Mouse (Mus musculus): ENCODE data around the gene Art1.

The Art1 gene

GRCm38 (mm10) chr7:102101487-102101886 lies at the start of gene Art1:
Art1 (plus strand) TSS chr7:102101743.
- POLR2A ChIA-PET, result interaction anchor here in 3 of 4 experiments (0.7 to 5.9 kb wide), 16 partner anchors 8 to 435 kb away, joined by 3 to 56 read pairs (median 5); partner anchors contain the start of genes Rnf121 (in 3 of the 3), Xndc1 (in 3 of the 3), Xntrpc (in 2 of the 3) and Art5 (in 1 of the 3)
- CTCF ChIA-PET, result interaction anchor here in 3 of 4 experiments (0.6 to 0.7 kb wide), 4 partner anchors 17 to 689 kb away, joined by 3 to 4 read pairs (median 4); no protein-coding TSS in a partner anchor

GRCm38 (mm10) chr7:102061353-102061752 lies 40.2 kb upstream of the Art1 start:
- ChIA-PET CTCF (interaction anchor here in 2 of 4 experiments (0.6 kb wide), 3 partner anchors 21 to 145 kb away, joined by 3 read pairs; no protein-coding TSS in a partner anchor), POLR2A (interaction anchor here in 2 of 4 experiments (0.6 to 7.7 kb wide), 11 partner anchors 10 to 418 kb away, joined by 3 to 56 read pairs (median 4); partner anchors contain the start of gene Art1 (in 1 of the 2))

GRCm38 (mm10) chr7:102062203-102062602 lies 39.3 kb upstream of the Art1 start:
- ChIA-PET CTCF (no interaction called here), POLR2A (interaction anchor here in 1 of 4 experiments (0.6 to 7.7 kb wide), 6 partner anchors 10 to 63 kb away, joined by 3 to 56 read pairs (median 4); partner anchors contain the start of gene Art1)

- CTCF ChIA-PET, result no interaction called here
- POLR2A ChIA-PET, result interaction anchor here in 3 of 4 experiments (1.0 to 7.7 kb wide), 11 partner anchors 9 to 246 kb away, joined by 3 to 56 read pairs (median 7); partner anchors contain the start of genes Art1 (in 3 of the 3) and Phox2a (in 1 of the 3)
Measured at GRCm38 (mm10) chr7:102063891-102064290, 37.7 kb upstream of the Art1 start.

GRCm38 (mm10) chr7:102064655-102065045 lies 36.9 kb upstream of the Art1 start:
- ChIA-PET CTCF (interaction anchor here in 2 of 4 experiments (0.6 to 1.2 kb wide), 4 partner anchors 8 to 755 kb away, joined by 3 to 5 read pairs (median 3); no protein-coding TSS in a partner anchor), POLR2A (interaction anchor here in 3 of 4 experiments (0.6 to 7.7 kb wide), 62 partner anchors 8 to 401 kb away, joined by 3 to 56 read pairs (median 4); partner anchors contain the start of genes Art1 (in 3 of the 3), Anapc15 (in 1 of the 3), Clpb (in 1 of the 3) and Inppl1 (in 1 of the 3))

- ChIA-PET POLR2A (interaction anchor here in 3 of 4 experiments (0.6 to 7.7 kb wide), 82 partner anchors 8 to 1929 kb away, joined by 3 to 56 read pairs (median 4); partner anchors contain the start of genes Art1 (in 3 of the 3), Anapc15 (in 1 of the 3), Arap1 (in 1 of the 3) and Clpb (in 1 of the 3)), CTCF (interaction anchor here in 2 of 4 experiments (0.6 to 1.2 kb wide), 5 partner anchors 8 to 755 kb away, joined by 3 to 6 read pairs (median 3); no protein-coding TSS in a partner anchor)
Measured at GRCm38 (mm10) chr7:102065046-102065891, 36.3 kb upstream of the Art1 start, which contains the start of the genes Rnf121, Xndc1 and Xntrpc. Rnf121 (minus strand) TSS chr7:102065469. Xndc1 (plus strand) TSS chr7:102065511. Xntrpc (plus strand) TSS chr7:102065713.

GRCm38 (mm10) chr7:102066363-102066762 lies 35.2 kb upstream of the Art1 start:
- POLR2A ChIA-PET, result interaction anchor here in 3 of 4 experiments (0.7 to 7.7 kb wide), 20 partner anchors 8 to 195 kb away, joined by 3 to 56 read pairs (median 5); partner anchors contain the start of genes Art1 (in 2 of the 3) and Lamtor1 (in 1 of the 3)
- CTCF ChIA-PET, result no interaction called here

- POLR2A ChIA-PET, result no interaction called here
- CTCF ChIA-PET, result interaction anchor here in 3 of 4 experiments (0.6 to 0.7 kb wide), 4 partner anchors 40 to 458 kb away, joined by 3 read pairs; partner anchors contain the start of gene Chrna10 (in 1 of the 3)
Measured at GRCm38 (mm10) chr7:102076714-102077296, 24.7 kb upstream of the Art1 start.

GRCm38 (mm10) chr7:102078517-102078916 lies 23.0 kb upstream of the Art1 start:
- CTCF ChIA-PET, result interaction anchor here in 2 of 4 experiments (0.5 to 2.0 kb wide), 3 partner anchors 123 to 161 kb away, joined by 3 to 5 read pairs (median 4); no protein-coding TSS in a partner anchor

GRCm38 (mm10) chr7:102080311-102080710 lies 21.2 kb upstream of the Art1 start:
- POLR2A ChIA-PET, result interaction anchor here in 3 of 4 experiments (0.7 to 2.4 kb wide), 10 partner anchors 14 to 243 kb away, joined by 3 to 10 read pairs (median 3); partner anchors contain the start of genes Rnf121 (in 2 of the 3), Xntrpc (in 2 of the 3) and Xndc1 (in 1 of the 3)
- CTCF ChIA-PET, result interaction anchor here in 2 of 4 experiments (0.7 kb wide), 2 partner anchors 14 to 337 kb away, joined by 4 to 5 read pairs; no protein-coding TSS in a partner anchor

More at GRCm38 (mm10) chr7:102078517-102078916, 23.0 kb upstream of the Art1 start:
- POLR2A ChIA-PET, result interaction anchor here in 2 of 4 experiments (0.6 to 2.4 kb wide), 4 partner anchors 12 to 131 kb away, joined by 4 to 9 read pairs (median 6); partner anchors contain the start of genes Rnf121 (in 1 of the 2) and Xntrpc (in 1 of the 2)

- POLR2A ChIA-PET, result interaction anchor here in 2 of 4 experiments (0.6 to 2.4 kb wide), 5 partner anchors 8 to 83 kb away, joined by 3 to 5 read pairs (median 3); partner anchors contain the start of gene Xntrpc (in 1 of the 2)
- CTCF ChIA-PET, result no interaction called here
Measured at GRCm38 (mm10) chr7:102081784-102082183, 19.8 kb upstream of the Art1 start.

GRCm38 (mm10) chr7:102082816-102083215 lies 18.7 kb upstream of the Art1 start, which contains the start of gene Trpc2:
Trpc2 (plus strand) TSS chr7:102083116.
- CTCF ChIA-PET, result interaction anchor here in 1 of 4 experiments (1.0 kb wide), 1 partner anchor 8 kb away, joined by 3 read pairs; no protein-coding TSS in a partner anchor
- POLR2A ChIA-PET, result interaction anchor here in 1 of 4 experiments (1.1 to 2.4 kb wide), 3 partner anchors 14 to 216 kb away, joined by 3 to 10 read pairs (median 5); partner anchors contain the start of gene Art1

- ChIA-PET CTCF (interaction anchor here in 3 of 4 experiments (0.6 to 1.5 kb wide), 5 partner anchors 17 to 167 kb away, joined by 3 read pairs; no protein-coding TSS in a partner anchor), POLR2A (interaction anchor here (0.6 to 3.0 kb wide), 16 partner anchors 11 to 250 kb away, joined by 3 to 19 read pairs (median 4); partner anchors contain the start of genes Art1 (in 2 of the 4), Il18bp (in 1 of the 4) and Xntrpc (in 1 of the 4))
Measured at GRCm38 (mm10) chr7:102084041-102084696, 17.4 kb upstream of the Art1 start.

- CTCF ChIA-PET, result interaction anchor here in 2 of 4 experiments (1.0 to 1.2 kb wide), 2 partner anchors 89 to 168 kb away, joined by 3 to 4 read pairs; no protein-coding TSS in a partner anchor
Measured at GRCm38 (mm10) chr7:102087336-102087735, 14.2 kb upstream of the Art1 start.

GRCm38 (mm10) chr7:102099760-102100661 lies 1.5 kb upstream of the Art1 start:
- ChIA-PET CTCF (interaction anchor here (0.5 to 1.6 kb wide), 9 partner anchors 11 to 1003 kb away, joined by 3 to 5 read pairs (median 3); partner anchors contain the start of genes Clpb (in 1 of the 4), Rnf121 (in 1 of the 4), Xndc1 (in 1 of the 4) and Xntrpc (in 1 of the 4)), POLR2A (interaction anchor here in 3 of 4 experiments (0.5 to 5.9 kb wide), 43 partner anchors 7 to 981 kb away, joined by 3 to 56 read pairs (median 4); partner anchors contain the start of genes Rnf121 (in 3 of the 3), Xndc1 (in 3 of the 3), Lamtor1 (in 2 of the 3) and Xntrpc (in 2 of the 3))

More at GRCm38 (mm10) chr7:102087336-102087735, 14.2 kb upstream of the Art1 start:
- POLR2A ChIA-PET, result interaction anchor here in 1 of 4 experiments (0.6 to 2.1 kb wide), 3 partner anchors 11 to 160 kb away, joined by 3 to 5 read pairs (median 4); partner anchors contain the start of gene Art1

All from embryonic stem cell, embryonic (primary cell).